Mouse (Mus musculus): ENCODE measurements around the gene Egln3. TPM values are rescaled to one million over a fixed set of nuclear protein-coding genes. Genes with fewer than 3 reads are reported as not detected.
A peak's percentile ranks its signal among the peaks of the same experiment; 100 is the strongest.

Egln3 gene
- polyA plus RNA-seq, 1 experiment from 2014 or later, result 1.6 TPM

- Histone ChIP-seq H3K27ac (peak overlapping the region; percentile 92), H3K4me2 (peak overlapping the region; percentile 76), H3K36me3 (no peaks in the 10 kb centered on the region), H3K9me3 (replicated peaks) (no peaks in the 10 kb centered on the region), H3K9ac (peak overlapping the region; percentile 15; the same call in 1 of the 2 replicates), H3K4me3 (replicated peaks) (no peak overlapping the region), H3K27me3 (peaks cover 24% of the 10 kb centered on the region; the same call in 1 of the 2 replicates), H3K4me1 (replicated peaks) (peaks cover 63% of the 10 kb centered on the region)
- ATAC-seq (ENCODE audit: low read depth) (peak; percentile 39), DNase-seq (no peak)
- 34% methylated on average over 5 of the region's 5 CpGs for WGBS (ENCODE audit: insufficient replicate concordance)
These were observed 42.0 kb downstream of the Egln3 start for GRCm38 (mm10) chr12:54161468-54162202.

GRCm38 (mm10) chr12:54160279-54160678 is 43.4 kb downstream of the Egln3 start:
- H3K27ac ChIP-seq, result no peak overlapping the region
- WGBS (ENCODE audit: insufficient replicate concordance), result 79% methylated on average over 2 of the region's 2 CpGs
- no peak for ATAC-seq (ENCODE audit: low read depth)
- H3K27me3 ChIP-seq, result peaks cover 19% of the 10 kb centered on the region; the same call in 1 of the 2 replicates
- H3K9ac ChIP-seq, result no peak overlapping the region
- DNase-seq, result no peak
- no peak overlapping the region for H3K4me2 ChIP-seq
- no peak overlapping the region for H3K4me3 ChIP-seq (replicated peaks)
- no peaks in the 10 kb centered on the region for H3K9me3 ChIP-seq (replicated peaks)
- H3K4me1 ChIP-seq (replicated peaks), result peaks cover 63% of the 10 kb centered on the region
- no peaks in the 10 kb centered on the region for H3K36me3 ChIP-seq

DNA sequence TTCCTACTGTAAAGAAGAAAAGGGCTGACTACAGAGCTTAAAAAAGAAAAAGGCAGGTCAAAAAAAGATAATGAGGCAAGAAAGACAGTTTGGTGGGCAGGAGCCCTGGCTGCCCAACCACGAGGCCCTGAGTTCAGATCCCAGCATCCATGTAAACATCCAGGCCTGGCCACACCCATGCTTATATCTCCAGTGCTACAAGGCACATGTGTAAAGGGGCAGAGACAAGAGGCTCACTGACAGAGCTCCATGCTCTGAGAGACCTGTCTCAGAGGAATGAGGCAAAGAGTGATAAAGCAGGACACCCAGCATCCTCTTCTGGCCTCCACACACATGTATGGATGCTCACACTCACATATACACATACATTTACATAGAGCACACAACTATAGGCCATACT is 48.9 kb downstream of the Egln3 start:
- ATAC-seq (ENCODE audit: low read depth) (peak; percentile 79), DNase-seq (no peak)
- Histone ChIP-seq H3K9ac (no peak overlapping the region), H3K4me1 (replicated peaks) (peaks cover 17% of the 10 kb centered on the region), H3K36me3 (no peaks in the 10 kb centered on the region), H3K4me2 (no peak overlapping the region), H3K27me3 (0 out of 2 replicates have a peak, but pooled peaks cover 4% of the 10 kb centered on the region), H3K27ac (no peak overlapping the region), H3K4me3 (replicated peaks) (no peak overlapping the region), H3K9me3 (replicated peaks) (no peaks in the 10 kb centered on the region)
- 30% methylated on average over 1 of the region's 1 CpGs for WGBS (ENCODE audit: insufficient replicate concordance)

GRCm38 (mm10) chr12:54146943-54147556 is 56.6 kb downstream of the Egln3 start:
- Histone ChIP-seq H3K4me2 (no peak overlapping the region), H3K27me3 (no peaks in the 10 kb centered on the region), H3K4me1 (replicated peaks) (no peaks in the 10 kb centered on the region), H3K4me3 (replicated peaks) (no peak overlapping the region), H3K27ac (no peak overlapping the region), H3K9ac (no peak overlapping the region), H3K9me3 (replicated peaks) (no peaks in the 10 kb centered on the region), H3K36me3 (no peaks in the 10 kb centered on the region)
- DNase-seq, result peak; percentile 43
- ATAC-seq (ENCODE audit: low read depth), result peak; percentile 48; the same call in 1 of the 2 replicates
- WGBS (ENCODE audit: insufficient replicate concordance), result 34% methylated on average over 12 of the region's 12 CpGs

Data from liver, embryonic 13.5 days (tissue).